Mouse (Mus musculus) splenic B cell, adult 2 months (primary cell): Measurements from ENCODE around the gene Alpl.

Source experiments
- DNase-seq: peaks from one replicate; pipeline ENCODE4 v3.0.0-alpha.2; 2011; ENCODE audit warnings: low read depth, low spot score
- H3K27me3 ChIP-seq: 2 replicates; pipeline ENCODE4 v1.6.1; 2012; ENCODE audit warnings: mild to moderate bottlenecking, low read length, moderate library complexity, mixed read lengths; ENCODE audit not compliant: control insufficient read depth, poor library complexity, insufficient read depth, severe bottlenecking
- H3K36me3 ChIP-seq: 2 replicates; pipeline ENCODE4 v1.6.1; 2012; ENCODE audit warnings: mild to moderate bottlenecking, low read length, moderate library complexity, mixed read lengths; ENCODE audit not compliant: control insufficient read depth, poor library complexity, insufficient read depth, severe bottlenecking

Alpl gene

GRCm38 (mm10) chr4:137695900-137696299 lies 100.3 kb downstream of the Alpl start:
- DNase-seq = no peak
- H3K27me3 ChIP-seq = no peaks in the 10 kb centered on the region

GRCm38 (mm10) chr4:137695300-137695699 lies 100.9 kb downstream of the Alpl start:
- no peaks in the 10 kb centered on the region for H3K27me3 ChIP-seq

More at GRCm38 (mm10) chr4:137695900-137696299, 100.3 kb downstream of the Alpl start:
- no peaks in the 10 kb centered on the region for H3K36me3 ChIP-seq

GRCm38 (mm10) chr4:137692107-137692902 lies 103.9 kb downstream of the Alpl start:
- Histone ChIP-seq H3K27me3 (no peaks in the 10 kb centered on the region), H3K36me3 (no peaks in the 10 kb centered on the region)
- no peak for DNase-seq

More at GRCm38 (mm10) chr4:137695300-137695699, 100.9 kb downstream of the Alpl start:
- no peak for DNase-seq
- H3K36me3 ChIP-seq = no peaks in the 10 kb centered on the region
